Mouse (Mus musculus) erythroblast, embryonic 14.5 days (primary cell): Measurements from ENCODE around the gene Ust.

Experiments used
- GATA1 ChIP-seq: IDR thresholded peaks from 2 replicates; pipeline ENCODE4 v1.6.1; 2012; ENCODE audit warnings: low read length, inconsistent platforms, mixed read lengths
- TAL1 ChIP-seq: IDR thresholded peaks from 3 replicates; pipeline ENCODE4 v1.6.1; 2012; ENCODE audit warnings: low read length, inconsistent platforms, mixed read lengths

- no peak for TF ChIP-seq GATA1
- no peak for TF ChIP-seq TAL1
Observed at GRCm38 (mm10) chr10:8299166-8299565, 219.5 kb downstream of the Ust start.
